ENCODE assay signal across 8 mouse cellular contexts in the genomic region with DNA sequence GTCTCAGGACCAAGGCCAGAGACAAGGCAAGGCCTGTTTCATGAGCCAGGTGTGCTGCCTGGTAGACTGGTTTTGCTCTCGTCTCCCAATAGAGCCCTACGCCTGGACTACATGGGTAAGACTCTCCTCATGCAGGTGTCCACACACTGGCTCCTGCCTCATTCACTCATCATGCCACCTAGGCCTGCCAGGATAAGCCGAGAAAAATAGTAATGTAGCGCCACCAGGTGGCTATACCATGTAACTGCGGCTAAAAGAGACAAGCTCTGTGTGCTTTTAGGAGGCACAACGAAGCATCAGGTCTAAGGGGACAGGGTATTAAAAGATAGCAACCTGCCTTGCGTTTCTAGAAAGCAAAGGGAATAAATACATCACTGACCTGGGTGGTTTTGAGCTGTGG. TPM values are rescaled to one million over a fixed set of nuclear protein-coding genes. Genes with fewer than 3 reads are reported as not detected.
DNase-seq lines count a peak whose midpoint lies in the region; ATAC-seq and TF ChIP-seq lines count a peak whose summit lies in the region.

No protein-coding gene starts in this region.

- no peak overlapping the region for H3K4me3 ChIP-seq in gastrocnemius, adult 2 months
- H3K4me3 ChIP-seq in liver, embryonic 14.5 days (ENCODE audit: insufficient read depth in 1 of 2, low read depth in 2 of 2, low read length in 2 of 2): no peak overlapping the region

- peaks cover 13% of the 10 kb centered on the region for H3K27me3 ChIP-seq in liver, embryonic 14.5 days (ENCODE audit: control insufficient read depth, insufficient read depth, low read length)

- H3K4me2 ChIP-seq in liver, embryonic 14.5 days (ENCODE audit: low read depth): no peak overlapping the region

- no peak overlapping the region for H3K27ac ChIP-seq in gastrocnemius, adult 2 months
- no peak overlapping the region for H3K27ac ChIP-seq in liver, embryonic 14.5 days

- ATAC-seq in inflammation-experienced regulatory T-cells, adult 6 months: peak; percentile 35
- ATAC-seq in liver, embryonic 14.5 days (ENCODE audit: insufficient read depth): no peak

- 0 out of 4 replicates have a peak, but pooled peaks cover 0 to 2% of the 10 kb centered on the region in 2 experiments for H3K4me1 ChIP-seq in liver, embryonic 14.5 days (replicated peaks; ENCODE audit: control insufficient read depth in 2 of 2, insufficient read depth in 2 of 2, low read length in 1 of 2)

- TF ChIP-seq EP300 in liver, embryonic 14.5 days (IDR thresholded peaks at IDR 0.05; ENCODE audit: low read depth): no peak

- no peaks in the 10 kb centered on the region for H3K36me3 ChIP-seq in liver, embryonic 14.5 days (replicated peaks; ENCODE audit: control insufficient read depth, insufficient read depth, low read depth)

- DNase-seq in gastrocnemius, adult 2 months: peak; percentile 65
- no peak for DNase-seq in gastrocnemius, postnatal 10 days
- DNase-seq in urinary bladder, postnatal 14 days (ENCODE audit: low spot score): peak; percentile 50
- DNase-seq in urinary bladder, adult 2 months (ENCODE audit: low spot score): no peak
- DNase-seq in cerebellum, postnatal 10 days: peak; percentile 74 to 80
- peak in 1 of 3 experiments; percentile 42 for DNase-seq in liver, embryonic 14.5 days (ENCODE audit: low read depth in 3 of 3, low spot score in 3 of 3)
- peak; percentile 55 for DNase-seq in right cerebral cortex, postnatal 25 days

- no peaks in the 10 kb centered on the region for H3K9me3 ChIP-seq in liver, embryonic 14.5 days (ENCODE audit: control insufficient read depth, low read length)

- peak; percentile 88 for TF ChIP-seq CTCF in gastrocnemius, adult 2 months (IDR thresholded peaks at IDR 0.05)
- peak; percentile 88 for TF ChIP-seq CTCF in liver, embryonic 14.5 days (IDR thresholded peaks at IDR 0.05; ENCODE audit: low read depth)

- no peak overlapping the region for H3K9ac ChIP-seq in liver, embryonic 14.5 days (replicated peaks)

- 8% methylated on average over 7 of the region's 7 CpGs for WGBS in liver, embryonic 14.5 days (ENCODE audit: insufficient replicate concordance)

- intact Hi-C loops in gastrocnemius, adult 2 months (cut with DNase I): loop anchor here (1.0 to 5.0 kb wide), 3 partner anchors 89 to 459 kb away; no protein-coding TSS in a partner anchor

RNA-seq across cellular contexts. Expression of gene Als2cl, which starts 8.6 kb away (rescaled TPM):
- 1 to 10 TPM; 3.7 to 7.5 TPM for total RNA-seq in gastrocnemius, adult 2 months (2021)
- 1 to 10 TPM; 4.5 to 9.7 TPM for total RNA-seq in gastrocnemius, postnatal 10 days (2021)
- polyA plus RNA-seq in urinary bladder, adult 2 months (2012; rRNA removed): 55.6 and 65.7 TPM in 2 replicates
- 10 to 100 TPM in 2 of 3 experiments, 1 to 10 TPM in 1; 2.5 to 16.8 (median 15.8) TPM for polyA plus RNA-seq in inflammation-experienced regulatory T-cells, adult 6 months (2017; shearing (Covaris generic))
- 2.9 and 3.3 TPM in 2 replicates for polyA plus RNA-seq in liver, embryonic 14.5 days (2012; rRNA removed)
- polyA plus RNA-seq in liver, embryonic 14.5 days (2014; fragmentation: Nextera tagmentation; extraction: Ambion mirVana): 1.1 and 1.3 TPM in 2 replicates

RNA-seq across cellular contexts. Expression of gene Tmie, which starts 8.9 kb away (rescaled TPM):
- total RNA-seq in gastrocnemius, adult 2 months (2021): under 1 TPM; 0.41 to 0.70 TPM
- total RNA-seq in gastrocnemius, postnatal 10 days (2021): under 1 TPM; 0.47 to 0.54 TPM
- 5.2 and 7.3 TPM in 2 replicates for polyA plus RNA-seq in urinary bladder, adult 2 months (2012; rRNA removed)
- polyA plus RNA-seq in inflammation-experienced regulatory T-cells, adult 6 months (2017; shearing (Covaris generic)): 1 to 10 TPM in 2 of 3 experiments, under 1 TPM in 1; 0.73 to 4.1 (median 2.9) TPM
- polyA plus RNA-seq in liver, embryonic 14.5 days (2012; rRNA removed): 0.62 and 0.97 TPM in 2 replicates
- polyA plus RNA-seq in liver, embryonic 14.5 days (2014; fragmentation: Nextera tagmentation; extraction: Ambion mirVana): 0.94 and 1.1 TPM in 2 replicates

RNA-seq across cellular contexts. Expression of gene Prss50, which starts 13.3 kb away (rescaled TPM):
- not detected for total RNA-seq in gastrocnemius, adult 2 months (2021)
- under 1 TPM in 1 of 2 experiments, not detected in 1; 0.41 TPM for total RNA-seq in gastrocnemius, postnatal 10 days (2021)
- polyA plus RNA-seq in urinary bladder, adult 2 months (2012; rRNA removed): not detected in 2 replicates
- polyA plus RNA-seq in inflammation-experienced regulatory T-cells, adult 6 months (2017; shearing (Covaris generic)): not detected
- 7.4 and 7.9 TPM in 2 replicates for polyA plus RNA-seq in liver, embryonic 14.5 days (2012; rRNA removed)
- polyA plus RNA-seq in liver, embryonic 14.5 days (2014; fragmentation: Nextera tagmentation; extraction: Ambion mirVana): 14.9 and 19.3 TPM in 2 replicates

RNA-seq across cellular contexts. Expression of gene Prss46, which starts 26.7 kb away (rescaled TPM):
- total RNA-seq in gastrocnemius, adult 2 months (2021): not detected
- total RNA-seq in gastrocnemius, postnatal 10 days (2021): under 1 TPM in 1 of 2 experiments, not detected in 1; 0.29 TPM
- polyA plus RNA-seq in urinary bladder, adult 2 months (2012; rRNA removed): not detected in 2 replicates
- polyA plus RNA-seq in inflammation-experienced regulatory T-cells, adult 6 months (2017; shearing (Covaris generic)): not detected
- not detected in 2 replicates for polyA plus RNA-seq in liver, embryonic 14.5 days (2012; rRNA removed)
- polyA plus RNA-seq in liver, embryonic 14.5 days (2014; fragmentation: Nextera tagmentation; extraction: Ambion mirVana): not detected in 2 replicates

RNA-seq across cellular contexts. Expression of gene Prss45, which starts 36.6 kb away (rescaled TPM):
- total RNA-seq in gastrocnemius, adult 2 months (2021): not detected
- not detected for total RNA-seq in gastrocnemius, postnatal 10 days (2021)
- not detected in 2 replicates for polyA plus RNA-seq in urinary bladder, adult 2 months (2012; rRNA removed)
- polyA plus RNA-seq in inflammation-experienced regulatory T-cells, adult 6 months (2017; shearing (Covaris generic)): not detected
- polyA plus RNA-seq in liver, embryonic 14.5 days (2012; rRNA removed): not detected in 2 replicates
- polyA plus RNA-seq in liver, embryonic 14.5 days (2014; fragmentation: Nextera tagmentation; extraction: Ambion mirVana): not detected in 2 replicates

Comparison
In these comparisons a context has a peak if more than half of its experiments do, and no peak if none do; other contexts are left out.
1. DNase-seq: peak in gastrocnemius, adult 2 months (single experiment), urinary bladder, postnatal 14 days (single experiment), cerebellum, postnatal 10 days (2 of 2) and right cerebral cortex, postnatal 25 days (single experiment); none in gastrocnemius, postnatal 10 days (single experiment) and urinary bladder, adult 2 months (single experiment).